Mouse (Mus musculus) lung, postnatal 4 days (tissue): ENCODE measurements at regions not wholly inside any gene's neighbourhood (a gene's known extent, or its start where the extent isn't known, plus 50 kb on each side); places are given as distances from the start of the nearest gene placed in this dataset.

ENCODE experiments used
- DNase-seq, 2 experiments: peaks; one replicate each; pipeline ENCODE4 v3.0.0; 2021

- peak; percentile 68 to 77 for DNase-seq
Observed at GRCm38 (mm10) chr13:107944831-107945230, 99.4 kb upstream of the Smim15 start.

GRCm38 (mm10) chr13:107942979-107943378 is 101.3 kb upstream of the Smim15 start:
- no peak for DNase-seq

GRCm38 (mm10) chr13:107942297-107942962 is 101.8 kb upstream of the Smim15 start:
- no peak for DNase-seq

- peak; percentile 53 to 59 for DNase-seq
Observed at GRCm38 (mm10) chr13:107939916-107940646, 104.2 kb upstream of the Smim15 start.

GRCm38 (mm10) chr13:107935611-107936010 is 108.6 kb upstream of the Smim15 start:
- no peak for DNase-seq

GRCm38 (mm10) chr13:107934691-107935090 is 109.6 kb upstream of the Smim15 start:
- no peak for DNase-seq

GRCm38 (mm10) chr13:107933598-107934571 is 110.4 kb upstream of the Smim15 start:
- DNase-seq = no peak

- DNase-seq = no peak
Observed at GRCm38 (mm10) chr13:107932423-107933032, 111.7 kb upstream of the Smim15 start.

- DNase-seq = no peak
Observed at GRCm38 (mm10) chr13:107931216-107931615, 113.0 kb upstream of the Smim15 start.

- DNase-seq = no peak
Observed at GRCm38 (mm10) chr13:107927499-107928215, 116.6 kb upstream of the Smim15 start.

- no peak for DNase-seq
Observed at GRCm38 (mm10) chr13:107925470-107925869, 118.8 kb upstream of the Smim15 start.

GRCm38 (mm10) chr13:107923129-107924114 is 120.8 kb upstream of the Smim15 start:
- DNase-seq = peak in 1 of 2 experiments; percentile 32

GRCm38 (mm10) chr13:107919403-107919802 is 124.8 kb upstream of the Smim15 start:
- DNase-seq = no peak

- DNase-seq = no peak
Observed at GRCm38 (mm10) chr13:107918478-107918877, 125.8 kb upstream of the Smim15 start.

- no peak for DNase-seq
Observed at GRCm38 (mm10) chr13:107918065-107918464, 126.2 kb upstream of the Smim15 start.

- no peak for DNase-seq
Observed at GRCm38 (mm10) chr13:107917564-107917963, 126.7 kb upstream of the Smim15 start.

GRCm38 (mm10) chr13:107910125-107910524 is 134.1 kb upstream of the Smim15 start:
- DNase-seq = no peak

- DNase-seq = no peak
Observed at GRCm38 (mm10) chr13:107909343-107910067, 134.7 kb upstream of the Smim15 start.

- no peak for DNase-seq
Observed at GRCm38 (mm10) chr13:107907966-107908365, 136.3 kb upstream of the Smim15 start.

- DNase-seq = no peak
Observed at GRCm38 (mm10) chr13:107904851-107905250, 139.4 kb upstream of the Smim15 start.
